Mouse (Mus musculus) olfactory bulb, adult 2 months (tissue): ENCODE data around the gene Gm3238.

ENCODE experiments used
- CTCF ChIP-seq: fragments of 200-500 bp; IDR thresholded peaks from 2 replicates; pipeline ENCODE4 v1.5.1; 2012; ENCODE audit warnings: low read depth, mild to moderate bottlenecking, low read length, moderate library complexity; ENCODE audit not compliant: insufficient read depth
- POLR2A ChIP-seq: fragments of 200-500 bp; IDR thresholded peaks from 2 replicates; pipeline ENCODE4 v1.6.1; 2012; ENCODE audit warnings: mild to moderate bottlenecking, low read depth, low read length, moderate library complexity; ENCODE audit not compliant: insufficient read depth

DNA sequence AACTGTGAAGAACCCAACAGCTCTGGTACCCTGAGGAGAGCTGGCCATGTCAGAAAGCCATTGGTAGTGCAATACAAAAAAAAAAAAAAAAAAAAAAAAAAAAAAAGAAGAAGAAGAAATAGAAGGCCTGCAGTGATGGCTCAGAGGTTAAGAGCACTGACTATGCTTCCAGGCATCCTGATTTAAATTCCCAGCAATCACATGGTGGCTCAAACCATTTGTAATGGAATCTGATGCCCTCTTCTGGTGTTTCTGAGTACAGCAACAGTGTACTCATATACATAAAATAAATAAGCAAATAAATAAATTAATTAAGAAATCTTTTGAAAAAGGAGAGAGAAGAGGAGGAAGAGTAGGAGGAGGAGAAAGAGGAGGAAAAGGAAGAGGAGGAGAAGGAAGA is 17.7 kb downstream of the Gm3238 start:
- TF ChIP-seq CTCF, result no peak
- no peak for TF ChIP-seq POLR2A
